Mouse (Mus musculus): ENCODE measurements around the gene Ccr4. TPM values are rescaled to one million over a fixed set of nuclear protein-coding genes. Genes with fewer than 3 reads are reported as not detected.

The Ccr4 gene
- polyA plus RNA-seq, 1 experiment = 2.6 TPM

DNA sequence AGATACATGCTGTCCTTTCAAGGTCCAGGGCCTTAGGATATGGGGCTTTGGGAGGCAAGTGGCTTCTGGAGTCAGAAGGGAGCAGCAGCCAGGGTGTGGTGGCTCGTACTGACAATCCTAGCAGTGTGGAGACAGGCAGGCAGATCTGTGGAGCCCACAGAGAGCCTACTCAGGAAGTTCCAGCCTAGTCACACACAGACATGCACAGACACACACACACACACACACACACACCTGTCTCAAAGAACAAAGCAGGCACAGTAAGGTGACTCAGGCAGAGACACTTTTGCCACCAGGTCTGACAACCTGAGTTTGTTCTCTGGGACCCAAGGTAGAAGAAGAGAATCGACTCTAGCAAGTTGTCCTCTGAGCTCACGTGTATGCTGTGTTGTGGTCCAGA lies 23.8 kb downstream of the Ccr4 start:
- WGBS = 68% methylated on average over 3 of the region's 3 CpGs
- no peak overlapping the region for H3K4me3 ChIP-seq (ENCODE audit: extremely low read depth, insufficient read depth, insufficient read length)

DNA sequence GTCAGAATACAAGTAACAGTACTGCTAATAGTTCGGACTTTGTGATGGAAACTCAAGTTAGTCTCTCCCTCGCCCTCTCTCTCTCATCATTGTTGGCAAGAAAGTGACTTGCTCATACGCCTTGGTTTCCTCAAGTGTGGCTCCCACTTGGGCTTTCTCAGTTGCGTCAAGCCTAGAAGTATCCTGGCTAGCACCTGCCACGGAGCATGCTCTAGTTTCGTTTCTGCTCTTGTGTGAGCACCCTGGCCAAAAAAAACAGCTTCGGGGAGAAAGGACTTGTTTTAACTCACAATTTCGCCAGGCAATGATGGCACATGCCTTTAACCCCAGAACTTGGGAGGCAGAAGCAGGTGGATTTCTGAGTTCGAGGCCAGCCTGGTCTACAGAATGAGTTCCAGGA lies 27.7 kb downstream of the Ccr4 start:
- Histone ChIP-seq H3K36me3 (ENCODE audit: control insufficient read depth, insufficient read depth, low read length) (peaks cover 5% of the 10 kb centered on the region), H3K4me1 (ENCODE audit: control insufficient read depth, insufficient read depth, insufficient read length) (no peaks in the 10 kb centered on the region), H3K27ac (ENCODE audit: insufficient read depth, low read length) (no peak overlapping the region), H3K27me3 (ENCODE audit: control insufficient read depth, insufficient read depth, low read length) (no peaks in the 10 kb centered on the region), H3K4me3 (ENCODE audit: extremely low read depth, insufficient read depth, insufficient read length) (no peak overlapping the region)
- WGBS = 88% methylated on average over 9 of the region's 9 CpGs
- TF ChIP-seq CTCF (IDR thresholded peaks at IDR 0.05; ENCODE audit: extremely low read depth, insufficient read depth, insufficient read length, insufficient replicate concordance) (no peak), POLR2A (IDR thresholded peaks at IDR 0.05; ENCODE audit: low read depth, low read length) (no peak)
- DNase-seq (ENCODE audit: low read depth in 1 of 2, low spot score in 2 of 2) = no peak

More for the DNA sequence above, 23.8 kb downstream of the Ccr4 start:
- no peaks in the 10 kb centered on the region for H3K27me3 ChIP-seq (ENCODE audit: control insufficient read depth, insufficient read depth, low read length)
- no peaks in the 10 kb centered on the region for H3K4me1 ChIP-seq (ENCODE audit: control insufficient read depth, insufficient read depth, insufficient read length)
- no peak for DNase-seq (ENCODE audit: low read depth in 1 of 2, low spot score in 2 of 2)
- H3K27ac ChIP-seq (ENCODE audit: insufficient read depth, low read length) = no peak overlapping the region
- no peak for TF ChIP-seq CTCF (IDR thresholded peaks at IDR 0.05; ENCODE audit: extremely low read depth, insufficient read depth, insufficient read length, insufficient replicate concordance)
- TF ChIP-seq POLR2A (IDR thresholded peaks at IDR 0.05; ENCODE audit: low read depth, low read length) = no peak
- H3K36me3 ChIP-seq (ENCODE audit: control insufficient read depth, insufficient read depth, low read length) = no peaks in the 10 kb centered on the region

DNA sequence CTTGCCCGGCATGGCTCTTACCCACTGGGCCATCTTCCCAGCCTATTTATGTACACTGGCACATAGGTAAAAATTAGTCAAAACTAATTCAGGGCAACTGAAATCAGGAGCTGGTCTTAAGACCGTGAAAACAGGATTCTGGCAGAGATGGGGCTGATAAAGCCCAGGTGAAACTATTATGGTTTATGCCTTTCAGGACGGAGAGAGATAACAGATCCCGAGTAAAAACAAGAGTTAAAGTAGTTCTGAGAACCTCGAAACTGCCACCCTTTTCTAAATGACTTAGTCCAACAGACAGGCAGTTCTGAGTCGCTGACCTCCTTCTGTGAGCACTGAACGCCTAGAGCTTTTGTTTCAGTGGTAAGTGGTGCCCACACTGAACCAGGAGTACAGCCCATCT lies 32.8 kb downstream of the Ccr4 start:
- H3K36me3 ChIP-seq (ENCODE audit: control insufficient read depth, insufficient read depth, low read length) = peaks cover 8% of the 10 kb centered on the region
- no peaks in the 10 kb centered on the region for H3K27me3 ChIP-seq (ENCODE audit: control insufficient read depth, insufficient read depth, low read length)
- WGBS = 85% methylated on average over 7 of the region's 7 CpGs
- H3K4me3 ChIP-seq (ENCODE audit: extremely low read depth, insufficient read depth, insufficient read length) = no peak overlapping the region
- H3K27ac ChIP-seq (ENCODE audit: insufficient read depth, low read length) = no peak overlapping the region
- DNase-seq (ENCODE audit: low read depth in 1 of 2, low spot score in 2 of 2) = no peak
- H3K4me1 ChIP-seq (ENCODE audit: control insufficient read depth, insufficient read depth, insufficient read length) = no peaks in the 10 kb centered on the region
- no peak for TF ChIP-seq POLR2A (IDR thresholded peaks at IDR 0.05; ENCODE audit: low read depth, low read length)
- TF ChIP-seq CTCF (IDR thresholded peaks at IDR 0.05; ENCODE audit: extremely low read depth, insufficient read depth, insufficient read length, insufficient replicate concordance) = no peak

GRCm38 (mm10) chr9:114468701-114469100 lies 36.0 kb downstream of the Ccr4 start:
- peaks cover 21% of the 10 kb centered on the region for H3K36me3 ChIP-seq (ENCODE audit: control insufficient read depth, insufficient read depth, low read length)
- no peak for DNase-seq (ENCODE audit: low read depth in 1 of 2, low spot score in 2 of 2)
- WGBS = 96% methylated on average over 4 of the region's 4 CpGs
- no peak for TF ChIP-seq POLR2A (IDR thresholded peaks at IDR 0.05; ENCODE audit: low read depth, low read length)
- no peak for TF ChIP-seq CTCF (IDR thresholded peaks at IDR 0.05; ENCODE audit: extremely low read depth, insufficient read depth, insufficient read length, insufficient replicate concordance)
- H3K27me3 ChIP-seq (ENCODE audit: control insufficient read depth, insufficient read depth, low read length) = no peaks in the 10 kb centered on the region
- H3K27ac ChIP-seq (ENCODE audit: insufficient read depth, low read length) = no peak overlapping the region
- no peaks in the 10 kb centered on the region for H3K4me1 ChIP-seq (ENCODE audit: control insufficient read depth, insufficient read depth, insufficient read length)
- no peak overlapping the region for H3K4me3 ChIP-seq (ENCODE audit: extremely low read depth, insufficient read depth, insufficient read length)

GRCm38 (mm10) chr9:114468217-114468616 lies 36.5 kb downstream of the Ccr4 start:
- 93% methylated on average over 5 of the region's 5 CpGs for WGBS
- TF ChIP-seq POLR2A (IDR thresholded peaks at IDR 0.05; ENCODE audit: low read depth, low read length) (no peak), CTCF (IDR thresholded peaks at IDR 0.05; ENCODE audit: extremely low read depth, insufficient read depth, insufficient read length, insufficient replicate concordance) (no peak)
- DNase-seq (ENCODE audit: low read depth in 1 of 2, low spot score in 2 of 2) = no peak
- Histone ChIP-seq H3K27me3 (ENCODE audit: control insufficient read depth, insufficient read depth, low read length) (no peaks in the 10 kb centered on the region), H3K4me3 (ENCODE audit: extremely low read depth, insufficient read depth, insufficient read length) (no peak overlapping the region), H3K4me1 (ENCODE audit: control insufficient read depth, insufficient read depth, insufficient read length) (no peaks in the 10 kb centered on the region), H3K36me3 (ENCODE audit: control insufficient read depth, insufficient read depth, low read length) (peaks cover 21% of the 10 kb centered on the region), H3K27ac (ENCODE audit: insufficient read depth, low read length) (no peak overlapping the region)

DNA sequence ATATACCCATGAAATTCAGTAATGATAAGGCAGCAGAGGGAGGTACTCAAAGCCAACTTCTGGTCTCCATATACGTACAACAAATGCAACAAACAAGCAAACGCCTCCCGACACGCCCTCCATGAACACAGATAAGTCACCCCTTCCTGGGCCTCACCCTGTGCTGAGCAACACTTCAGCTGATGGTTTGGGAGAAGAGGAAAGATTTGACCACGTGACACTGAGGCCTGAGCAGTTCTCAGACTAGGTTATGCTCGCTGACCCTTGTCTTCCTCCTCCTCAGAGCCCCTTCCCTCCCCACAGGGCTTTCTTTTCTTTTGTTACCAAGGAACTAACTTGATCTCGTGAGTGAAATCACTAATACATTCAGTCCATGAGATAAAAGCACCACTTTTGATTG lies 37.8 kb downstream of the Ccr4 start:
- DNase-seq (ENCODE audit: low read depth in 1 of 2, low spot score in 2 of 2) = no peak
- Histone ChIP-seq H3K27ac (ENCODE audit: insufficient read depth, low read length) (no peak overlapping the region), H3K27me3 (ENCODE audit: control insufficient read depth, insufficient read depth, low read length) (no peaks in the 10 kb centered on the region), H3K36me3 (ENCODE audit: control insufficient read depth, insufficient read depth, low read length) (peaks cover 16% of the 10 kb centered on the region), H3K4me1 (ENCODE audit: control insufficient read depth, insufficient read depth, insufficient read length) (no peaks in the 10 kb centered on the region), H3K4me3 (ENCODE audit: extremely low read depth, insufficient read depth, insufficient read length) (no peak overlapping the region)
- TF ChIP-seq POLR2A (IDR thresholded peaks at IDR 0.05; ENCODE audit: low read depth, low read length) = no peak
- no peak for TF ChIP-seq CTCF (IDR thresholded peaks at IDR 0.05; ENCODE audit: extremely low read depth, insufficient read depth, insufficient read length, insufficient replicate concordance)
- 84% methylated on average over 7 of the region's 7 CpGs for WGBS

- Histone ChIP-seq H3K4me1 (ENCODE audit: control insufficient read depth, insufficient read depth, insufficient read length) (no peaks in the 10 kb centered on the region), H3K27ac (ENCODE audit: insufficient read depth, low read length) (no peak overlapping the region), H3K27me3 (ENCODE audit: control insufficient read depth, insufficient read depth, low read length) (no peaks in the 10 kb centered on the region), H3K4me3 (ENCODE audit: extremely low read depth, insufficient read depth, insufficient read length) (no peak overlapping the region), H3K36me3 (ENCODE audit: control insufficient read depth, insufficient read depth, low read length) (peaks cover 25% of the 10 kb centered on the region)
- no peak for DNase-seq (ENCODE audit: low read depth in 1 of 2, low spot score in 2 of 2)
- WGBS = 76% methylated on average over 6 of the region's 6 CpGs
- no peak for TF ChIP-seq CTCF (IDR thresholded peaks at IDR 0.05; ENCODE audit: extremely low read depth, insufficient read depth, insufficient read length, insufficient replicate concordance)
- TF ChIP-seq POLR2A (IDR thresholded peaks at IDR 0.05; ENCODE audit: low read depth, low read length) = no peak
Observed at GRCm38 (mm10) chr9:114465442-114465841, 39.3 kb downstream of the Ccr4 start.
